Mouse (Mus musculus) activated CD4-positive, CD25-positive, alpha-beta regulatory T cell, adult 4 months (primary cell): ENCODE data around the gene Odf3l1. TPM values are rescaled to one million over a fixed set of nuclear protein-coding genes. Genes with fewer than 3 reads are reported as not detected.

Experiments used
- ATAC-seq: one replicate; pipeline ENCODE4 v1.8.0; 2017
- polyA plus RNA-seq, 2 experiments: library from polyadenylated mRNA; unstranded; fragments of 100-300 nt; shearing (Covaris generic); gene quantifications; one replicate each; pipeline ENCODE4 v1.2.1; 2017

Odf3l1 gene
- polyA plus RNA-seq, 2 experiments from 2014 or later = not detected

DNA sequence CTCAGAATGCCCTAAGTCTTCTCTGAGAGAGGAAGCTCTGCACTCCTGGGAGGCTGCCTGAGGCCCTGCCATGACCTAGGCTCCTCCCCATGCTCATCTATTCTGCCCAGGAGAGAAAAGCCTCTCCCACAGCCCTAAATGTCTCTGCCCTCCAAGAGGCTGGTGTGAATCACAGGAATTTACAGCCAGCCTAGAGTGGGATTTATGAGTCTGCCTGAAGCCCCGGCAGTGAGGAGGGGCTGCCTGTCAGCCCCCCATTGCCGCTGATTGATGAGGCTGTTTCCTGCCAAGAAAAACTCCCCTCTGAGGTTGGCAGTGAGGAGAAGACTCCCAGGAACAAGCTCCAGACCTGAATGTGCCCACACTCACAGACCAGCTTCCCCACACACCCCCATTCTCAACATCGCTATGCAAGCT is 22.2 kb downstream of the Odf3l1 start:
- ATAC-seq = no peak

DNA sequence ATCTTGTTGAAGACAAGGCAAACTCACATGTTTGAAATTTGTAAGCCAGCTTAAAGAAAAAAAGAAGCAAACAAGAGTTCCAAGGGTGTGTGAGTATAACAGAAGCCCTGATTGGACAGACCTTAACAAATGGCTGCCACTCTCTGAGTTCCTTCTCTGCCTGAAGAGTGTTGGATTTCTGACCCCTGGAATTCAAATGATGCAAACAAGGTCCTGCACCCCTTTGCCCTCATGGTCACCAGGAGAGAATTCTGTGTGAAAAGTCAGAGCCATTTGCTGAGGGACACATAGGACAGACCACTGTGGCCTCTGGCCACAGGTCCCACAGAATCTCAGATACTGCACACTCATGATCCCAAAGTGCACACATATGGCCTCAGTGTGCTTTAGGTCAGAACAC is 22.6 kb downstream of the Odf3l1 start:
- ATAC-seq = no peak

GRCm38 (mm10) chr9:56840721-56841120 is 23.8 kb downstream of the Odf3l1 start:
- ATAC-seq = no peak

- no peak for ATAC-seq
Measured at GRCm38 (mm10) chr9:56835152-56835551, 29.3 kb downstream of the Odf3l1 start.

DNA sequence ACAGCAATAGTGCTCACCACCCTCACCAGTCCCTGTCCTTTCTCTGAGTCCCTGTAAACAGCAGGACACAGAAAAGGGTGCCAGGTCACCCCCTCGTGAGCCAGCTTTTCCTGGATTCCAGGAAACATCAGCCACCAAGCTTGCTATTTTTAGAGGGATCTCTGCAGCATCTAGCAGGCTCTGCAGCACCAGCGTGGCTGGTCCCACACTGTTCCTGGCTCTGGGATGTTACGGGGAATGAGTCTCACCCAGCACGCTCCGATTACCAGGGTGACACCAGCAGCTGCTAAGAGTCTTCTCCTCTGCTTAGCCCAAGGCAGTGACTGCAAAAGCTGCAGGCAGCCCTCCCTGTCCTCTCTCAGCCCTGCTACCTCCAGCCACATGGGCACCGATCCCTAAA is 31.6 kb downstream of the Odf3l1 start:
- ATAC-seq = no peak

DNA sequence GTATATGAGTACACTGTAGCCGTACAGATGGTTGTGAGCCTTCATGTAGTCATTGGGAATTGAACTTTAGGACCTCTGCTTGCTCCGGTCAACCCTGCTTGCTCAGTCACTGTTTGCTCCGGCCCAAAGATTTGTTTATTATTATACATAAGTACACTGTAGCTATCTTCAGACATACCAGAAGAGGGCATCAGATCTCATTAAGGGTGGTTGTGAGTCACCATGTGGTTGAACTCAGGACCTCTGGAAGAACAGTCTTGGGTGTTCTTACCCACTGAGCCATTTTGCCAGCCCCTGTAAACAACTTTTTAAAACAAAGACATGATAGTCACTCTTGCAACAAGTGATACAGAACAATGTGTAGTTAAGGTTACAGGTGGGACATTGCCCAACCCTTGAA is 32.6 kb downstream of the Odf3l1 start:
- ATAC-seq = no peak

- ATAC-seq = no peak
Measured at GRCm38 (mm10) chr9:56830162-56830561, 34.3 kb downstream of the Odf3l1 start.

- ATAC-seq = no peak
Measured at GRCm38 (mm10) chr9:56828841-56829240, 35.6 kb downstream of the Odf3l1 start.

GRCm38 (mm10) chr9:56828146-56828545 is 36.3 kb downstream of the Odf3l1 start:
- ATAC-seq = no peak

DNA sequence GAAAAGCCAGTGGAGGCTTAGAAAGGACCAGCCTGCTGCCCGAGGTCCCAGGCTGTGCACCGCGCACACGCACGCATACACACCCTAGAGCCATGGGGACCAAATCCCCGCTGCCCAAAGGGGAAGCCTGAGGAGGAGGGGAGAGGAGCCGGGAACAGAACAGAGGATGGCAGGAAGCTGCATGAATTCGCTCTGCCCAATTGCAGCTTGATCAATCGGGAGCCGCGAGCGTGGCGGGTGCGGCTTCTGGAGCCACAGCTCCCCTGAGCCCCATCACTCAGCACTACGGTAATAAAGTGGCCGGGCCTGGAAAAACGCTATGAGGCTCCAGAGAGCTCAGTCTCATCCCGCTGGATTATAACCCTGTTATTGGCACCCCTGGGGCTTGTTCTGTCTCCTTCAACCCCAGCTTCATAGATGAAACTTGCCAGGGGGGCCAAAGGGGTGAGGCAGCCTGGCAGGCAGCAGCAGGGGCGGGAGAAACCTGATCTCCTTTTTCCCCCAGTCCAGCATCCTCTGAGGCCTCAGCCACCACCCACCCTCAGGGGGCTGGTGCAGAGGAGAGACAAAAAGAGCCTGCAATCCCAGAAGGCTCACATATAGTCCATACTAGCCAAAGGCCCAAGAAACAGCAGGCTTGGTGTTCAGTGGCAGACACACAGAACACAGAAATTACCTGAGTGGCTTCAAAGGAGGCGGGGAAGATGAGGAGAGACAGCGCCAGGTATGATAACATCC is 38.8 kb downstream of the Odf3l1 start:
- no peak for ATAC-seq

GRCm38 (mm10) chr9:56824900-56825299 is 39.6 kb downstream of the Odf3l1 start:
- ATAC-seq = no peak

GRCm38 (mm10) chr9:56810916-56811315 is 53.6 kb downstream of the Odf3l1 start:
- ATAC-seq = no peak

DNA sequence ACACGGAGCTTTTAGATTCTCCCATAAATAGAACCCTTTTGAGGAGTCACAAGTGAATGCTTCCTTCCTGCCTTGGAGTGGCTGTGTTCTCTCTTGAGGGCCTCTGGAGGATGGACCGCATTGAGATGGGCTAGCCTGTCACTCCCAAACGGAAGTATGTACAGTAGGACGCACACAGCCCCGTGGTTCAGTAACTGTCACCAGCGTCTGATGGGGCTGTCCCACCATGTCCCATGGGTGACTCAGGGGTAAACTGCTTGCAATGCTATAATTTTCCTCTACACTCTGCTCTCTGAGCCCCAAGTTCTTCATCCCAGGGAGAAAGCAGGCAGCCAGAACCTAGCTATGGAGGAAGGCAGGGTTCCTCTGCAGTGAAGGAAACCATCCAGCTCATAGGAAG is 56.5 kb downstream of the Odf3l1 start:
- ATAC-seq = no peak

- ATAC-seq = no peak
Measured at GRCm38 (mm10) chr9:56803146-56803545, 61.3 kb downstream of the Odf3l1 start.

Other genes starting within 250 kb of the Odf3l1 start
- not detected for gene Lingo1, start 68.2 kb downstream of the Odf3l1 start, polyA plus RNA-seq
- gene Cspg4, start 354 bp upstream of the Odf3l1 start, polyA plus RNA-seq = under 1 TPM in 1 of 2 experiments, not detected in 1; 0.33 TPM
- gene Snx33, start 63.7 kb upstream of the Odf3l1 start, polyA plus RNA-seq = 1 to 10 TPM; 3.1 to 5.2 TPM
- gene Imp3, start 72.8 kb upstream of the Odf3l1 start, polyA plus RNA-seq = 10 to 100 TPM; 54.8 to 68.4 TPM
- gene Snupn, start 86.2 kb upstream of the Odf3l1 start, polyA plus RNA-seq = 10 to 100 TPM; 16.2 to 21.2 TPM
- gene Ptpn9, start 130.2 kb upstream of the Odf3l1 start, polyA plus RNA-seq = 1 to 10 TPM; 3.5 to 4.1 TPM
- 10 to 100 TPM; 31.7 to 33.5 TPM for gene Sin3a, start 207.4 kb upstream of the Odf3l1 start, polyA plus RNA-seq